10 mouse cellular contexts compared by ENCODE assay signal in the genomic region with DNA sequence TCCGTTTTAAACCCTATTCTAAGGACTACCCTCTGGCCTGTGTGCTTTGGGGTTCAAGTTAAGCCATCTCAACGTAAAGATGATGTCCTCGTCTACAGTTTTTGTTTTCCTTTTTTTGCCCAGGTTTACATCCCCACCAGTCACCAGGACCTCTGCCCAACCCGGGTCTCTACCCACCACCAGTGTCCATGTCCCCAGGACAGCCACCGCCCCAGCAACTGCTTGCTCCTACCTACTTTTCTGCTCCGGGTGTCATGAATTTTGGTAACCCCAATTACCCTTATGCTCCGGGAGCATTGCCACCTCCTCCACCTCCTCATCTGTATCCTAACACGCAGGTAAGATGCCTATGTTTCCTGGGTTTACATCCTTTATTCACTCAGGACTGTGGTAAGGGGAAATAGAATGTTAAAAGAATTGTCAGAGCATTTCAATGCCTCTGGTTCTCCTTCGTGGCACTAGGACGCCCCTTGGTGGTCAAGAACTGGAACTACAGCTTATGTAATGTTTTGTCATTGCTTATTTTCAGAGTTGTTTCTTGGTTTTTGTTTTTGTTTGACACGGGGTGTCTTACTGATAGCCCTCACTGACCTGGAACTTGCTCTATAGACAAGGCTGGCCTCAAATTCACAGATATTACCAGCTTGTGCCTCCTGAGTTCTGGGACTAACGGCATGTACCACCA. TPM values are rescaled to one million over a fixed set of nuclear protein-coding genes. Genes with fewer than 3 reads are reported as not detected.
A peak's percentile ranks its signal among the peaks of the same experiment; 100 is the strongest.
DNase-seq lines count a peak whose midpoint lies in the region; ATAC-seq and TF ChIP-seq lines count a peak whose summit lies in the region.
"Had no signal": no experiment of that assay in that cellular context is flagged by ENCODE, and none has a peak within 500 bp of the region (broad histone marks: within the 10 kb centered on the region; RNA-seq: fewer than 3 reads in every experiment).

No protein-coding gene starts in this region.

- H3K4me2 ChIP-seq in hindbrain, postnatal 0 days (ENCODE audit: low read depth, low read length) = no peak overlapping the region
- H3K4me2 ChIP-seq in hindbrain, embryonic 12.5 days (replicated peaks) = no peak overlapping the region
- H3K4me2 ChIP-seq: embryonic facial prominence, embryonic 15.5 days; lung, embryonic 15.5 days had no signal

- ATAC-seq in hindbrain, postnatal 0 days = 0 out of 2 replicates have a peak, but pooled peaks have one; percentile 18
- no peak for ATAC-seq in hindbrain, embryonic 12.5 days (ENCODE audit: low FRiP score)

- H3K27me3 ChIP-seq in hindbrain, postnatal 0 days (ENCODE audit: insufficient read depth, low read length) = no peaks in the 10 kb centered on the region
- no peaks in the 10 kb centered on the region for H3K27me3 ChIP-seq in hindbrain, embryonic 10.5 days (ENCODE audit: insufficient read depth, poor library complexity, severe bottlenecking)
- no peaks in the 10 kb centered on the region for H3K27me3 ChIP-seq in ES-Bruce4 (ENCODE audit: control insufficient read depth, insufficient read depth, low read length, poor library complexity, severe bottlenecking)
- no peaks in the 10 kb centered on the region for H3K27me3 ChIP-seq in hindbrain, embryonic 12.5 days
- H3K27me3 ChIP-seq: embryonic facial prominence, embryonic 15.5 days; lung, embryonic 15.5 days had no signal

- no peak overlapping the region for H3K9ac ChIP-seq in hindbrain, postnatal 0 days (replicated peaks; ENCODE audit: low read length)
- H3K9ac ChIP-seq in ES-Bruce4 (ENCODE audit: low read depth, poor library complexity, severe bottlenecking) = no peak overlapping the region
- no peak overlapping the region for H3K9ac ChIP-seq in hindbrain, embryonic 12.5 days
- H3K9ac ChIP-seq: embryonic facial prominence, embryonic 15.5 days; lung, embryonic 15.5 days had no signal

- peak; percentile 63 for DNase-seq in hindbrain, postnatal 0 days (ENCODE audit: low spot score)
- no peak for DNase-seq in hindbrain, embryonic 10.5 days (ENCODE audit: low spot score)
- peak; percentile 53 for DNase-seq in c-Kit-positive CD71-positive TER-119-positive erythroid progenitor cells, embryonic 14.5 days (ENCODE audit: low spot score)
- no peak for DNase-seq in lung, adult 2 months
- DNase-seq in right cerebral cortex, postnatal 36 days (ENCODE audit: low spot score in 2 of 2) = no peak
- no peak for DNase-seq in right cerebral cortex, adult 18-20 months

- no peaks in the 10 kb centered on the region for H3K4me1 ChIP-seq in hindbrain, postnatal 0 days (ENCODE audit: insufficient read depth, low read length)
- peaks cover 1% of the 10 kb centered on the region for H3K4me1 ChIP-seq in hindbrain, embryonic 10.5 days (replicated peaks)
- no peaks in the 10 kb centered on the region for H3K4me1 ChIP-seq in ES-Bruce4 (ENCODE audit: control insufficient read depth, insufficient read depth, low read length)
- H3K4me1 ChIP-seq in lung, adult 2 months (ENCODE audit: control insufficient read depth, insufficient read depth, low read length) = peaks cover 7% of the 10 kb centered on the region
- H3K4me1 ChIP-seq in hindbrain, embryonic 12.5 days = no peaks in the 10 kb centered on the region
- H3K4me1 ChIP-seq: embryonic facial prominence, embryonic 15.5 days had no signal

- H3K4me3 ChIP-seq in hindbrain, postnatal 0 days (ENCODE audit: low read length) = no peak overlapping the region
- H3K4me3 ChIP-seq in hindbrain, embryonic 10.5 days = no peak overlapping the region
- no peak overlapping the region for H3K4me3 ChIP-seq in ES-Bruce4 (ENCODE audit: low read depth, low read length)
- no peak overlapping the region for H3K4me3 ChIP-seq in lung, adult 2 months (replicated peaks; ENCODE audit: extremely low read depth, low read depth, low read length)
- H3K4me3 ChIP-seq in hindbrain, embryonic 12.5 days = no peak overlapping the region
- H3K4me3 ChIP-seq: embryonic facial prominence, embryonic 15.5 days; lung, embryonic 15.5 days had no signal

- peaks cover 63% of the 10 kb centered on the region for H3K36me3 ChIP-seq in hindbrain, postnatal 0 days (ENCODE audit: insufficient read depth, low read length)
- peaks cover 100% of the 10 kb centered on the region for H3K36me3 ChIP-seq in hindbrain, embryonic 10.5 days
- H3K36me3 ChIP-seq in ES-Bruce4 (ENCODE audit: control insufficient read depth, insufficient read depth, low read length, poor library complexity, severe bottlenecking) = peaks cover 78% of the 10 kb centered on the region
- peaks cover 84% of the 10 kb centered on the region for H3K36me3 ChIP-seq in hindbrain, embryonic 12.5 days

- no peak for TF ChIP-seq EP300 in ES-Bruce4 (IDR thresholded peaks at IDR 0.05; ENCODE audit: insufficient read depth, low read depth, low read length)

- no peak for TF ChIP-seq POLR2A in ES-Bruce4 (IDR thresholded peaks at IDR 0.05; ENCODE audit: insufficient read depth, low read length)
- no peak for TF ChIP-seq POLR2A in lung, adult 2 months (IDR thresholded peaks at IDR 0.05; ENCODE audit: borderline replicate concordance, extremely low read depth, low read depth, low read length)

- 71% methylated on average over 12 of the region's 12 CpGs for WGBS in hindbrain, postnatal 0 days
- WGBS in hindbrain, embryonic 10.5 days = 78% methylated on average over 12 of the region's 12 CpGs
- WGBS in lung, adult 2 months = 62% methylated on average over 12 of the region's 12 CpGs
- 77% methylated on average over 12 of the region's 12 CpGs for WGBS in hindbrain, embryonic 12.5 days

- H3K9me3 ChIP-seq in hindbrain, postnatal 0 days (ENCODE audit: low read length) = no peaks in the 10 kb centered on the region
- H3K9me3 ChIP-seq in hindbrain, embryonic 10.5 days = no peaks in the 10 kb centered on the region
- H3K9me3 ChIP-seq in ES-Bruce4 (replicated peaks; ENCODE audit: control insufficient read depth, insufficient read depth, low read length, poor library complexity, severe bottlenecking) = no peaks in the 10 kb centered on the region
- no peaks in the 10 kb centered on the region for H3K9me3 ChIP-seq in hindbrain, embryonic 12.5 days (replicated peaks)
- H3K9me3 ChIP-seq: embryonic facial prominence, embryonic 15.5 days; lung, embryonic 15.5 days had no signal

- no peak overlapping the region for H3K27ac ChIP-seq in hindbrain, postnatal 0 days
- no peak overlapping the region for H3K27ac ChIP-seq in hindbrain, embryonic 10.5 days
- no peak overlapping the region for H3K27ac ChIP-seq in ES-Bruce4 (ENCODE audit: insufficient read depth, low read length)
- no peak overlapping the region for H3K27ac ChIP-seq in hindbrain, embryonic 12.5 days
- H3K27ac ChIP-seq: embryonic facial prominence, embryonic 15.5 days; lung, embryonic 15.5 days had no signal

- TF ChIP-seq CTCF in hindbrain, postnatal 0 days (IDR thresholded peaks at IDR 0.05; ENCODE audit: low read depth) = peak; percentile 79
- TF ChIP-seq CTCF in ES-Bruce4 (IDR thresholded peaks at IDR 0.05; ENCODE audit: low read depth, low read length) = peak; percentile 25
- peak; percentile 63 for TF ChIP-seq CTCF in lung, adult 2 months (IDR thresholded peaks at IDR 0.05; ENCODE audit: insufficient read depth, low read length)

RNA-seq across cellular contexts. Expression of gene Rapgefl1, which starts 7.4 kb away (rescaled TPM):
- total RNA-seq in hindbrain, postnatal 0 days (2014; rRNA removed) = 29.5 and 44.1 TPM in 2 replicates
- 11.0 TPM in 2 replicates for polyA plus RNA-seq in hindbrain, postnatal 0 days (2015; fragmentation: Nextera tagmentation; extraction: Ambion mirVana)
- 1.1 and 2.2 TPM in 2 replicates for polyA plus RNA-seq in hindbrain, embryonic 10.5 days (2016; fragmentation: Nextera tagmentation; extraction: Ambion mirVana)
- 3.5 and 4.0 TPM in 2 replicates for polyA plus RNA-seq in ES-Bruce4 (2011; ENCODE audit: insufficient read depth, insufficient read length, low read depth, missing spikeins)
- polyA plus RNA-seq in lung, adult 2 months (2012; rRNA removed) = 3.4 and 18.4 TPM in 2 replicates
- 3.1 and 4.1 TPM in 2 replicates for polyA plus RNA-seq in hindbrain, embryonic 12.5 days (2016; fragmentation: Nextera tagmentation; extraction: Ambion mirVana)

RNA-seq across cellular contexts. Expression of gene Casc3, which starts 24.5 kb away (rescaled TPM):
- 24.4 and 74.0 TPM in 2 replicates for total RNA-seq in hindbrain, postnatal 0 days (2014; rRNA removed)
- 35.4 and 35.7 TPM in 2 replicates for polyA plus RNA-seq in hindbrain, postnatal 0 days (2015; fragmentation: Nextera tagmentation; extraction: Ambion mirVana)
- polyA plus RNA-seq in hindbrain, embryonic 10.5 days (2016; fragmentation: Nextera tagmentation; extraction: Ambion mirVana) = 49.5 and 55.9 TPM in 2 replicates
- polyA plus RNA-seq in ES-Bruce4 (2011; ENCODE audit: insufficient read depth, insufficient read length, low read depth, missing spikeins) = 55.0 and 57.7 TPM in 2 replicates
- 33.6 and 37.9 TPM in 2 replicates for polyA plus RNA-seq in lung, adult 2 months (2012; rRNA removed)
- polyA plus RNA-seq in hindbrain, embryonic 12.5 days (2016; fragmentation: Nextera tagmentation; extraction: Ambion mirVana) = 62.5 and 66.5 TPM in 2 replicates

RNA-seq across cellular contexts. Expression of gene Msl1, which starts 33.9 kb away (rescaled TPM):
- 77.7 and 94.3 TPM in 2 replicates for total RNA-seq in hindbrain, postnatal 0 days (2014; rRNA removed)
- polyA plus RNA-seq in hindbrain, postnatal 0 days (2015; fragmentation: Nextera tagmentation; extraction: Ambion mirVana) = 25.0 and 25.4 TPM in 2 replicates
- polyA plus RNA-seq in hindbrain, embryonic 10.5 days (2016; fragmentation: Nextera tagmentation; extraction: Ambion mirVana) = 24.4 and 25.2 TPM in 2 replicates
- polyA plus RNA-seq in ES-Bruce4 (2011; ENCODE audit: insufficient read depth, insufficient read length, low read depth, missing spikeins) = 68.7 and 69.1 TPM in 2 replicates
- 39.0 and 54.3 TPM in 2 replicates for polyA plus RNA-seq in lung, adult 2 months (2012; rRNA removed)
- 38.8 and 40.4 TPM in 2 replicates for polyA plus RNA-seq in hindbrain, embryonic 12.5 days (2016; fragmentation: Nextera tagmentation; extraction: Ambion mirVana)

RNA-seq across cellular contexts. Expression of gene Wipf2, which starts 34.2 kb away (rescaled TPM):
- 8.1 and 10.4 TPM in 2 replicates for total RNA-seq in hindbrain, postnatal 0 days (2014; rRNA removed)
- 3.5 and 3.7 TPM in 2 replicates for polyA plus RNA-seq in hindbrain, postnatal 0 days (2015; fragmentation: Nextera tagmentation; extraction: Ambion mirVana)
- 4.6 and 4.7 TPM in 2 replicates for polyA plus RNA-seq in hindbrain, embryonic 10.5 days (2016; fragmentation: Nextera tagmentation; extraction: Ambion mirVana)
- 36.5 and 40.3 TPM in 2 replicates for polyA plus RNA-seq in ES-Bruce4 (2011; ENCODE audit: insufficient read depth, insufficient read length, low read depth, missing spikeins)
- polyA plus RNA-seq in lung, adult 2 months (2012; rRNA removed) = 10.1 and 14.0 TPM in 2 replicates
- 4.7 and 5.0 TPM in 2 replicates for polyA plus RNA-seq in hindbrain, embryonic 12.5 days (2016; fragmentation: Nextera tagmentation; extraction: Ambion mirVana)

RNA-seq across cellular contexts. Expression of gene Nr1d1, which starts 54.1 kb away (rescaled TPM):
- 7.5 and 8.6 TPM in 2 replicates for total RNA-seq in hindbrain, postnatal 0 days (2014; rRNA removed)
- polyA plus RNA-seq in hindbrain, postnatal 0 days (2015; fragmentation: Nextera tagmentation; extraction: Ambion mirVana) = 10.2 and 13.5 TPM in 2 replicates
- polyA plus RNA-seq in hindbrain, embryonic 10.5 days (2016; fragmentation: Nextera tagmentation; extraction: Ambion mirVana) = 1.2 and 1.5 TPM in 2 replicates
- 7.4 and 7.5 TPM in 2 replicates for polyA plus RNA-seq in ES-Bruce4 (2011; ENCODE audit: insufficient read depth, insufficient read length, low read depth, missing spikeins)
- polyA plus RNA-seq in lung, adult 2 months (2012; rRNA removed) = 213 and 329 TPM in 2 replicates
- polyA plus RNA-seq in hindbrain, embryonic 12.5 days (2016; fragmentation: Nextera tagmentation; extraction: Ambion mirVana) = 1.2 and 1.3 TPM in 2 replicates

Comparison
In these comparisons a context has a peak if more than half of its experiments do, and no peak if none do; other contexts are left out.
1. DNase-seq: peak in hindbrain, postnatal 0 days (single experiment) and c-Kit-positive CD71-positive TER-119-positive erythroid progenitor cells, embryonic 14.5 days (single experiment); none in hindbrain, embryonic 10.5 days (single experiment), lung, adult 2 months (single experiment), right cerebral cortex, postnatal 36 days (0 of 2) and right cerebral cortex, adult 18-20 months (single experiment).
2. CTCF ChIP-seq: peak in every context shown above with its lines; median percentile 79 in hindbrain, postnatal 0 days; 63 in lung, adult 2 months; 25 in ES-Bruce4.